Mouse (Mus musculus) ES-E14 (cell line): ENCODE measurements around the gene Gm3646. TPM values are rescaled to one million over a fixed set of nuclear protein-coding genes. Genes with fewer than 3 reads are reported as not detected.

Source experiments
- DNase-seq: peaks from one replicate; pipeline ENCODE4 v3.0.0-alpha.2; 2013; ENCODE audit warnings: low read depth, low spot score
- H3K27ac ChIP-seq: 2 replicates; pipeline ENCODE4 v1.5.1; 2012; ENCODE audit warnings: low read depth, mild to moderate bottlenecking, low read length, moderate library complexity, mixed read lengths; ENCODE audit not compliant: poor library complexity, insufficient read depth, severe bottlenecking
- H3K36me3 ChIP-seq: 2 replicates; pipeline ENCODE4 v1.6.1; 2012; ENCODE audit warnings: mild to moderate bottlenecking, low read length, moderate library complexity, mixed read lengths; ENCODE audit not compliant: control insufficient read depth, poor library complexity, insufficient read depth, severe bottlenecking
- H3K4me1 ChIP-seq, 2 experiments: fragments of 150-350 bp in 1 of 2; sonication (generic) in 1 of 2; 2 replicates each; pipeline ENCODE4 v1.6.1; 2012; ENCODE audit warnings: low read length in 2 of 2, mild to moderate bottlenecking in 1 of 2, mixed read lengths in 1 of 2; ENCODE audit not compliant: control insufficient read depth in 2 of 2, insufficient read depth in 2 of 2, poor library complexity in 1 of 2
- H3K4me3 ChIP-seq, 2 experiments: fragments of 150-350 bp in 1 of 2; sonication (generic) in 1 of 2; 2 replicates each; pipeline ENCODE4 v1.5.1; 2012; ENCODE audit warnings: low read length in 2 of 2, low read depth in 1 of 2, mild to moderate bottlenecking in 1 of 2, mixed read lengths in 1 of 2; ENCODE audit not compliant: insufficient read depth in 1 of 2, poor library complexity in 1 of 2, severe bottlenecking in 1 of 2
- H3K9ac ChIP-seq: 2 replicates; pipeline ENCODE4 v1.6.1; 2012; ENCODE audit warnings: low read depth, mild to moderate bottlenecking, low read length, mixed read lengths; ENCODE audit not compliant: poor library complexity, insufficient read depth, severe bottlenecking
- H3K9me3 ChIP-seq: fragments of 150-350 bp; sonication (generic); 2 replicates; pipeline ENCODE4 v1.6.1; 2012; ENCODE audit warnings: low read depth, mild to moderate bottlenecking, low read length; ENCODE audit not compliant: control insufficient read depth, insufficient read depth
- CHD2 ChIP-seq: IDR thresholded peaks from 2 replicates; pipeline ENCODE4 v1.6.1; 2014; ENCODE audit warnings: mild to moderate bottlenecking, low read depth, low read length, inconsistent platforms
- HCFC1 ChIP-seq: IDR thresholded peaks from 2 replicates; pipeline ENCODE4 v1.6.1; 2012; ENCODE audit warnings: low read length, inconsistent platforms, borderline replicate concordance; ENCODE audit not compliant: insufficient read depth
- MAFK ChIP-seq: IDR thresholded peaks from 2 replicates; pipeline ENCODE4 v1.6.1; 2014; ENCODE audit warnings: mild to moderate bottlenecking, low read depth, low read length, inconsistent platforms; ENCODE audit not compliant: insufficient read depth
- ZC3H11A ChIP-seq: IDR thresholded peaks from 2 replicates; pipeline ENCODE4 v1.6.1; 2012; ENCODE audit warnings: low read depth, mild to moderate bottlenecking, inconsistent platforms, low read length, borderline replicate concordance
- ZNF384 ChIP-seq: IDR thresholded peaks from 2 replicates; pipeline ENCODE4 v1.6.1; 2012; ENCODE audit warnings: low read depth, low read length, inconsistent platforms
- in situ Hi-C, 2 experiments: fragments of 600-800 bp; cut with MboI; formaldehyde crosslinking; loops; one replicate each; pipeline ENCODE4 v1.15.1; 2025; ENCODE audit warnings: low sequenced_read_pairs in 2 of 2, inconsistent platforms in 1 of 2; ENCODE audit not compliant: unreplicated experiment in 2 of 2
- total RNA-seq: library from RNA; depleted of rRNA; stranded (reverse); fragments of 300-350 nt; gene quantifications from 2 replicates; pipeline ENCODE4 v1.2.3, GENCODE M21; 2012; rRNA removed

The Gm3646 gene
- total RNA-seq, 1 experiment, result not detected

GRCm38 (mm10) chr1:39754224-39754957, 50.7 kb downstream of the Gm3646 start:
- Histone ChIP-seq H3K4me1 (no peaks in the 10 kb centered on the region), H3K9me3 (no peaks in the 10 kb centered on the region), H3K27ac (no peak overlapping the region), H3K9ac (no peak overlapping the region), H3K4me3 (no peak overlapping the region), H3K36me3 (no peaks in the 10 kb centered on the region)
- DNase-seq, result no peak
- TF ChIP-seq HCFC1 (no peak), ZNF384 (no peak), ZC3H11A (no peak), MAFK (no peak), CHD2 (no peak)
- in situ Hi-C loops, result no loop called here

Other genes starting within 250 kb of the Gm3646 start
- 57.6 and 61.7 TPM in 2 replicates for gene Rnf149, start 227.9 kb downstream of the Gm3646 start, total RNA-seq
- 0.22 and 0.48 TPM in 2 replicates for gene Creg2, start 153.9 kb downstream of the Gm3646 start, total RNA-seq
- not detected in 2 replicates for gene Rfx8, start 84.3 kb downstream of the Gm3646 start, total RNA-seq
- gene Map4k4, start 95.6 kb upstream of the Gm3646 start, total RNA-seq, result 142 and 161 TPM in 2 replicates